Mouse (Mus musculus) heart, postnatal 0 days (tissue): ENCODE measurements at regions not wholly inside any gene's neighbourhood (a gene's known extent, or its start where the extent isn't known, plus 50 kb on each side); places are given as distances from the start of the nearest gene placed in this dataset.

Experiments
- ATAC-seq: fragments of 200-750 bp; cut with Nextera tagmentation; 2 replicates; pipeline ENCODE4 v1.8.0; 2017; ENCODE audit warnings: low read depth, moderate number of reproducible peaks, moderate library complexity; ENCODE audit not compliant: insufficient read depth
- DNase-seq: peaks from one replicate; pipeline ENCODE4 v3.0.0-alpha.2; 2016; ENCODE audit warnings: low spot score
- H3K27ac ChIP-seq: fragments of 300-500 bp; sonication (generic); 2 replicates; pipeline ENCODE4 v1.5.1; 2014; ENCODE audit warnings: low read depth, mild to moderate bottlenecking
- H3K27me3 ChIP-seq: fragments of 300-500 bp; sonication (generic); 2 replicates; pipeline ENCODE4 v1.6.1; 2014; ENCODE audit warnings: low read length, mixed read lengths; ENCODE audit not compliant: control insufficient read depth, insufficient read depth
- H3K36me3 ChIP-seq: fragments of 300-500 bp; sonication (generic); replicated peaks from 2 replicates; pipeline ENCODE4 v1.6.1; 2014; ENCODE audit warnings: low read length, mixed read lengths; ENCODE audit not compliant: control insufficient read depth, insufficient read depth
- H3K4me1 ChIP-seq: fragments of 300-500 bp; sonication (generic); 2 replicates; pipeline ENCODE4 v1.6.1; 2014; ENCODE audit warnings: antibody characterized with exemption; ENCODE audit not compliant: control insufficient read depth, insufficient read depth
- H3K4me2 ChIP-seq: fragments of 300-500 bp; sonication (generic); 2 replicates; pipeline ENCODE4 v1.6.1; 2014; ENCODE audit warnings: low read depth, mild to moderate bottlenecking, low read length, moderate library complexity
- H3K4me3 ChIP-seq: fragments of 300-500 bp; sonication (generic); 2 replicates; pipeline ENCODE4 v1.5.1; 2014; ENCODE audit warnings: low read depth, low read length
- H3K9ac ChIP-seq: fragments of 300-500 bp; sonication (generic); replicated peaks from 2 replicates; pipeline ENCODE4 v1.6.1; 2014; ENCODE audit warnings: low read depth, low read length, mixed read lengths
- H3K9me3 ChIP-seq: fragments of 300-500 bp; sonication (generic); replicated peaks from 2 replicates; pipeline ENCODE4 v1.6.1; 2016; ENCODE audit warnings: low read length; ENCODE audit not compliant: control insufficient read depth
- CTCF ChIP-seq: IDR thresholded peaks from 2 replicates; pipeline ENCODE4 v1.5.1; 2016; ENCODE audit warnings: antibody characterized with exemption, control low read depth, low read depth
- EP300 ChIP-seq: IDR thresholded peaks from 2 replicates; pipeline ENCODE4 v1.6.1; 2016; ENCODE audit warnings: antibody characterized with exemption, low read depth
- WGBS: fragments of 180-500 bp; shearing (Covaris S2); extraction: QIAGEN DNeasy Blood & Tissue Kit; methylation state at CpG from one replicate; pipeline ENCODE4 v1.1.7; 2014; 5-methylcytosine and 5-hydroxymethylcytosine counted together

DNA sequence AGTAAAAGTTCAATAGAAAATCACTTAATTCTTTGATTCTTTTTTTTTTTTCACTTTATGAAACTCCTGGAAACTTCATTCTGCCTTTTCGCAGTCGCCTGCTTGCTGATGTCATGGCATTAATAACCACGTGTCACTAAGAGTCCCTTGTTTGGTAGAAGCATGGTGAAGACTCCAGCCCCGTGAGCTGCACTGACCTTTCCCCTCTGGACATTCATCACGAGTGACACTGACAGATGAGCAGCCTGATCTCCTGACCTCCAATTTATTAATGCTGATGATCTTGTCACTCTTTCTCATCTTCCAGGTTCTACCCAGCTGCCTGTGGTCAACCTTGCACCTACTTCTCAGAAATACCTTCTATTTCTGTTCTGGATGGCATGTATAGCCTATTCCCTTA is 867.1 kb upstream of the Slit2 start:
- Histone ChIP-seq H3K27ac (no peak overlapping the region), H3K9ac (no peak overlapping the region), H3K9me3 (no peaks in the 10 kb centered on the region), H3K27me3 (no peaks in the 10 kb centered on the region), H3K4me2 (no peak overlapping the region), H3K4me1 (no peaks in the 10 kb centered on the region), H3K4me3 (no peak overlapping the region), H3K36me3 (no peaks in the 10 kb centered on the region)
- WGBS: 64% methylated on average over 5 of the region's 5 CpGs
- DNase-seq (no peak), ATAC-seq (no peak)
- TF ChIP-seq CTCF: no peak
- no peak for TF ChIP-seq EP300

DNA sequence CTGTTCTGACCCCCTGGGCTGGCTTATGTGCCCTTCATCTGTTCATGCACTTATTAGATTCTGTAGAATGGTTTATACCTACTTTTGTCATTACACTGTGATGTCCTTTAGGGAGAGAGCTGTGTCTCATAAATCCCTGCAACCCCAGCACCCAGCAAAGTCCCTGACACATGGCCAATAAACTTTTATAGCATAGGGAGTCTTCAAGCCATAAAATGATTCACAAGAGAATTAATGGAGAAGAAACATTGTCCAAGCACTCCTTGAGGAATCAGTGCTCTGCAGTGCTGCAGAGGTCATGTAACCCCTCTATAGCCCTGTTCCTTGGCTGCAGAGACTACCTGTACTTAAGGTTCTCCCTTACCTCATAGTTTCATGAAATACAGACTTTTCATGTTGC is 887.2 kb upstream of the Slit2 start:
- Histone ChIP-seq H3K9ac (no peak overlapping the region), H3K4me3 (no peak overlapping the region), H3K9me3 (no peaks in the 10 kb centered on the region), H3K36me3 (no peaks in the 10 kb centered on the region), H3K27ac (no peak overlapping the region), H3K4me2 (no peak overlapping the region), H3K27me3 (no peaks in the 10 kb centered on the region), H3K4me1 (no peaks in the 10 kb centered on the region)
- DNase-seq (no peak), ATAC-seq (no peak)
- TF ChIP-seq CTCF (no peak), EP300 (no peak)

DNA sequence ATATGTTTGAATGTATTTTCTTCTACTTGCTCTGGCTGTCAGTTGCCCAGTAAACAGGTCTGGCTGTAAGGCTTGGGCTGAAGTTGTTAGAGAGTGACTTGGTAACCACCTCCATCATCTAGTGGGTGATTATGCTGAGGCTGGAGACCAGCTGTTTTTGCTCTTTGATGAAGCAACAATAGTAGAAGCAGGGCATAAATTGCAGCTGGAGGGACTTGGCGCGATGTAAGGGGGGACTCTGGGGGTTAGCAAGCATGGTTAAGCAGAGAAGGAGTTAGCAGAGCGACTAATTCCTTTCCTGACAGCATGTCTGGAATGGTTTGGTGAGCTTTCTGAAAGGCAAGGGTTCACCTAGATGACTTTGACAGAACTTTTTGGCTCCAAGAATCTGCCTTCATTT is 930.0 kb upstream of the Slit2 start:
- Histone ChIP-seq H3K36me3 (no peaks in the 10 kb centered on the region), H3K27me3 (no peaks in the 10 kb centered on the region), H3K4me1 (no peaks in the 10 kb centered on the region), H3K9ac (no peak overlapping the region), H3K4me3 (no peak overlapping the region), H3K4me2 (no peak overlapping the region), H3K27ac (no peak overlapping the region), H3K9me3 (no peaks in the 10 kb centered on the region)
- ATAC-seq (no peak), DNase-seq (no peak)
- WGBS: 64% methylated on average over 3 of the region's 3 CpGs
- TF ChIP-seq CTCF: no peak
- TF ChIP-seq EP300: no peak

DNA sequence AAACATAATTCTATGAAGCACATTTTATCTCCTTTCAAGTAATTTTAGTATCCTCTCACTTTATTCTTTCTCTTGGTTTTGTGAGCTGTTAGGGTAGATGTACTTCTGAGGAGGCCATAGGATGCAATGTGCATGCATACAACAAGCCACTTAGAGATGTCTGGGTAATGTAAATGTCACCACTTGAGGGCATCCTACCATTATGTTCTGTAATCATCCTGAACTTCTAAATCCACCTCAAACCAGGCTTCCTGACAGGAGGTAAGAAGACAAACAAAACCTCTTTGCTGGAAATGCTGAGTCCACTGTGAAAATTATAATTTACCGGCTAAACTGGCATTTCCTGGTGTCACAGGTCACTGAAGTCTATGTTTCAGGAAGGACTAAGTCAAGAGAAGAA is 946.2 kb upstream of the Slit2 start:
- H3K36me3 ChIP-seq: no peaks in the 10 kb centered on the region
- ATAC-seq (no peak), DNase-seq (no peak)
- H3K9ac ChIP-seq: no peak overlapping the region
- TF ChIP-seq CTCF (peak; percentile 14; the same call in 1 of the 2 replicates), EP300 (no peak)
- H3K4me1 ChIP-seq: no peaks in the 10 kb centered on the region
- H3K27me3 ChIP-seq: no peaks in the 10 kb centered on the region
- no peak overlapping the region for H3K4me2 ChIP-seq
- H3K9me3 ChIP-seq: no peaks in the 10 kb centered on the region
- 35% methylated on average over 1 of the region's 1 CpGs for WGBS
- H3K4me3 ChIP-seq: no peak overlapping the region
- no peak overlapping the region for H3K27ac ChIP-seq

DNA sequence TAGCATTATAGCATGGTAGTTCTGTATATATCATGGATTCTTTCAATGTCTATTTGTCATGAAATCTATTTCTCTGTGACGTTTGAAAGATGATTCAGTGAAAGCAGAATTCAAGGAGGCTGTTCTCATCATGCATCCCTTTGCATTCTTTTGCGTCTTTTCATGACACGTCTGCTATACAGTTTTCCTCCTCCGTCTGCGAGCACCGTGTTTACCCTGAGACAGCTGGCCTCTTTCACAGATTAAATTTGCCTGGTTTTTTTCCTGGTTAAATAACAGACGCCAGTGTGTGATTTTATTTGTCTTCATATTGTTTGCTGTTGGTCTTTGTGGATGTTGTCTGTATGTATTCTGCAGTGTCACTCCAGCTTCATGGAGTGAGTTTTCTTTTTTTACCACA is 948.9 kb upstream of the Slit2 start:
- TF ChIP-seq CTCF (no peak), EP300 (no peak)
- no peak overlapping the region for H3K4me2 ChIP-seq
- H3K4me1 ChIP-seq: no peaks in the 10 kb centered on the region
- H3K27me3 ChIP-seq: no peaks in the 10 kb centered on the region
- no peak overlapping the region for H3K9ac ChIP-seq
- no peak for ATAC-seq
- H3K9me3 ChIP-seq: no peaks in the 10 kb centered on the region
- no peak overlapping the region for H3K27ac ChIP-seq
- 65% methylated on average over 7 of the region's 7 CpGs for WGBS
- no peak for DNase-seq
- no peaks in the 10 kb centered on the region for H3K36me3 ChIP-seq
- H3K4me3 ChIP-seq: no peak overlapping the region

DNA sequence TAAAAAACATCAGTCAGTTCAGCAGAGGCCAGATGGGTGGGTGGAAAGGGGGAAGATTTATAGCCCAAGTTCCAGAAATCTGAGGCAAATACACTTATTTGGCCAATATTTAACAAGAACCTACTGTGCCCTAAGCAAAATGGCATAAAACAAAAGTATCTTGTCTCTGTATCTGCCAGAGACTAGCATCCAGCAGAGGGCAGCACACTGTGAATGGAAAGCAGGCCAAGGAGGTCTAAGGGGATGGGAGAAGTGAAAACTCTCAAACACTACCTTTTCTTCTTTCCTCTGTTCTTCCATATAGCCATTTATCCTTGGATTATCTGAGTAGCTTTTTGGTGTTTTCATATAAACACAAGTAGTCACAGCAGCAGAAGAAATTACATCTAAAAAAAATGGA is 968.6 kb upstream of the Slit2 start:
- Histone ChIP-seq H3K27me3 (no peaks in the 10 kb centered on the region), H3K4me2 (no peak overlapping the region), H3K4me3 (no peak overlapping the region), H3K4me1 (no peaks in the 10 kb centered on the region), H3K36me3 (no peaks in the 10 kb centered on the region), H3K9ac (no peak overlapping the region), H3K27ac (no peak overlapping the region), H3K9me3 (no peaks in the 10 kb centered on the region)
- TF ChIP-seq EP300: no peak
- peak; percentile 66 for TF ChIP-seq CTCF
- ATAC-seq (no peak), DNase-seq (peak; percentile 12)
